Mouse (Mus musculus): ENCODE results near the gene Scd4.

Gene Scd4

DNA sequence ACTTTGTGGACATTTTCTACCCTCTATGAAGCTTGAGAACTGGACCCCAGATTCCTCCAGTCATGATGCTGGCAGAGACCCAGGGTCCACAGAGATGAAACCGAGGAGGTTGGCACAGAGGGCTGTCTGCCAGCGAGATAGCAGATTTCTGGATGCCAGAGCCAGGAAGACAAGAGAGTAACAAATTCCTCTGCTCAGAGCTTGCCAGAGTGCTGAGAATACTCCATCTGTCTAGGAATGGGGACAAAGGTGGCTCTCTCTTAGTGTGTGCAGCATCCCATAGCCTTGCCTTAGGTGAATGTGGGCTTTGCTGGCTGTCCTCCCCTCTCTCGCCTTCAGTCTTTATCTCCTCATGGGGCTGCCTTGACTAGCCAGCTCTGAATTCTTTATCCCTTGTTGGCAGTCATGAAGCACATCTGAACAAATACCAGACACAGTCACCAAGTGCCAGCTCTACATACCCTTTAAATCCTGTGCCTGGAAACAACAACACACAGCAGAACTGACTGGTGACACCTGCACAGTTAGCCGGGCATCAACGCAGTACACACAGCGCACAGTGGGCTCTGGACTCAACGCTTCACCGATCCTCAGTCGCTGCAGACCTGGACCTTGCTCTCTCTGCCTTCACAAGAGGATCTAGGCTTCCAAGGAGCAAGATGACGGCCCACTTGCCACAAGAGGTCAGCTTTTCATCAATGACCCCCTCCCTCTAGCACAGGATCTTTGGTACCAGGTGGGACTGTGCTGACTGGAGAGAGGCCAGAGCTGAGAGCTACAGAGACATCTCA lies at the start of gene Scd4:
TSS of gene Scd4 (plus strand) at position 260 of the 791 bp plus-strand sequence.
- DNase-seq (ENCODE audit: low read depth, low spot score), result no peak

DNA sequence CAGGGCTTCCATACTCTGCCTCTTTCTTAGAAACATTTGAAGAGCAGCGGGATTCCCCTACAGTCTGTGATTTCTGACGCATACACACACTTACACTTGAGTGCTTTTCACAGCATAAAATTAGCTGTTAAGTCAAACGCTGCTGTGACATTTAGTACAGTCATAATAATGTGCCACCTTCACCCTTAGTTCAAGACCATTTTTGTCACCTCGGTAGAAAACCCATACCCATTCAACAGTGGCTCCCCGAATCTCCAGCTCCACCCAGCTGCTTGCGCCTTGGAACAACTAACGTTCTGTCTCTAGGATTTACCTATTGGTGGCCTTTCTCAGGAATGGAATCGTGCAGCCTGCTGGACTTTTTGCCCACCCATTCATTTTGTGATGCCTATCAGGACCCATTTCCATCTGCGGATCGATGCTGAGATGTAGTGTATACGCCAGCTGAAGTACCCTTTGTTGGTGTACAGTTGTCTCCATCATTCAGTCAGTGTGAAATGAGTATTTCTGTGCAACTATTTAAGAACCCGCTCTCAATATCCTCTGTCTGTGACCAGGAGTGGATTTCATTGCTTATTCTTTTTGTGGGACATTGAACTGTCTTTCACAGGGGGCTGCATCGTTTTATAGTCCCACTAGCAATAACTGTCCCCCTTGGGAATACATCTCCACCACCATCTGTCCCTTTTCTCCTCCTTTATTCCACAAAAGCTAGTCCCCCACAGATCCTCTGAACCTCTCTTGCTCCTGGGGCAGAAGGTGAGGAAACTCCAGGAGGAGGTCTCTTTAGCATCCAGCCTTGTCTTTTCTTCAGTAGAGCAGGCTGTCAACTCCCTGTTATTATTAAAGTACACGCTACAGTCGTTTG lies 49.5 kb upstream of the Scd4 start:
- DNase-seq (ENCODE audit: low read depth, low spot score), result no peak

DNA sequence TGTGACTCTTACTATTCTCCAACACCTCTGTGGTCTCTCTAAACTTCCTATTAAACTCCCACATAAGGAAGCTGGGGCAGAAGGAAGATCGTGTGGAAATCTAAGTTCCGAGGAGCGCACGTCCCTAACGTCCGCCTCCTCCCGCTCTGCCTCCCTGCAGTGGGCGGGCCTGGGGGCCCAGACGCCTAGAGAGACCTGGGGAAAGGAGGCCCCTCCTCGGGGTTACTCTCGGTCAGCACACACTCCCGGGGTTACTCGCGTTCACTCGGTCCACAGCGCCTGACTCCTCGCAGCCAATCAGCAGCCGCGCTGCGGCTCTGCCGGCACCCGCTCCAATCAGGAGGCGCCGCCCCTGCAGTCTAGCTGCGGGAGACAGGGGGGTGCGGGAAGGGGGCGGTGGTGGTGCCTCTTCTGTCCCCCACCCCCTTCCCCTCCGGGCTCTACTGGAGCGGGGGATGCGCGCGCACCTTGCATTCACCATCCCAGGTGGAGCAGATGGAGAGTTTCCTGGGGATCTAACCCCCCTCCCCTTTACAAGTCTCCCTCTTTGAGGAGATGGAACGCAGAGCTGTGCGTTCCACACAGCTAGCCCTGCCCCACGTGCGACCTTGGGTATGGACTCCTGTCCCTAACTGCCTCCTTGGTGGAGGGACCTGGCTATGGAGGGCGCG lies 48.7 kb upstream of the Scd4 start:
- peak; percentile 98 for DNase-seq (ENCODE audit: low read depth, low spot score)

DNA sequence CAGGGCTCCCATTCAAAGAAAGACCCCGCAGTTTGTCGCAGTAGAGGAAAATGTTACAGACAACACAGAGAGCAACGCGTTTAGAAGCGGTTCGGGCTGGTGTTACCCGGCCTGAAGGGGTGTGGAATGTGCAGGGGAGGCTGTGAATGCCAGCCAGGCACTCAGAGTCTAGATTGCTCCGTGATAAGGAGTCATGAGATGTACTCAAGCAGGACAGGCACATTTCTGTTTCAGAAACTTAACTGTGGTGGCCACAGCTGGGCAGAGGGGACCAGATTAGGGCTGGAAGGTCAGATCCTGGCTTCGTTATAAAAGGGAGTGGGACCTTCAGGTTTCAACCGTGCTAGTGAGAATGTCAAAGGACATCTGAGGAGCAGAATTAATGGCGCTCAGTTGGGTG lies 48.2 kb upstream of the Scd4 start:
- no peak for DNase-seq (ENCODE audit: low read depth, low spot score)

DNA sequence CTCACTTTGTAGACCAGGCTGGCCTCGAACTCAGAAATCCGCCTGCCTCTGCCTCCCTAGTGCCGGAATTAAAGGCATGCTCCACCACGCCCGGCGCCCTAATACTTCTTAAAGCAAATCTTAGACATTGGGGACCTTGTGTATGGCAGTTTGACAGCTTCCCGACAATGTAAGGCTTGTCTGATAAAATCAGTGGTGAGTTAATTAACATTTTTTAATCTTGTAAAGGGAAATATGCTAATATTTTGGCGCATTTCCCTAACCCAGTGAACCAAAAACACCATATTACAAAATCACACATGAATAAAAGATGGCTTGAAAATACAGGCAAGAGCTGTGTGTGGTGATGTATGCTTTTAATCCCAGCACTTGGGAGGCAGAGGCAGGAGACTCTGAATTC lies 47.3 kb upstream of the Scd4 start:
- DNase-seq (ENCODE audit: low read depth, low spot score), result no peak

DNA sequence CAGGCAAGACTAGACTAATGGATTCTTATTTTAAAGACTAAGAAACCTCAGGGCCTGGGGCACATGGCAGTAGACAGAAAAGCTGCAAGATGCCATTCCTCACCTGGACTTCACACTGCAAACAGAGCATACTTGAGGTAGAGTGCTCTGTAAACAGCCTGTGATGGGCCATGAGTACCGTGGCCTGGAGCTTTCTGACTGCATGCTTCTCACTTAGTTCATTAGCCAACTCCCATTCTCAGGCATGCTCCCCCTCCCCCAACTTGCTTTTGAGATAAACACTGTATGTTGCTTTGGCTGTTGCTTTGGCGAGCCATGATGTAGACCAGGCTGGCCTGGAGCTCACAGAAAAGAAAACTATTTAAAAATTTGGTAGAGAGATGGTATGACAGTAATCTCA lies 46.8 kb upstream of the Scd4 start:
- DNase-seq (ENCODE audit: low read depth, low spot score), result no peak

DNA sequence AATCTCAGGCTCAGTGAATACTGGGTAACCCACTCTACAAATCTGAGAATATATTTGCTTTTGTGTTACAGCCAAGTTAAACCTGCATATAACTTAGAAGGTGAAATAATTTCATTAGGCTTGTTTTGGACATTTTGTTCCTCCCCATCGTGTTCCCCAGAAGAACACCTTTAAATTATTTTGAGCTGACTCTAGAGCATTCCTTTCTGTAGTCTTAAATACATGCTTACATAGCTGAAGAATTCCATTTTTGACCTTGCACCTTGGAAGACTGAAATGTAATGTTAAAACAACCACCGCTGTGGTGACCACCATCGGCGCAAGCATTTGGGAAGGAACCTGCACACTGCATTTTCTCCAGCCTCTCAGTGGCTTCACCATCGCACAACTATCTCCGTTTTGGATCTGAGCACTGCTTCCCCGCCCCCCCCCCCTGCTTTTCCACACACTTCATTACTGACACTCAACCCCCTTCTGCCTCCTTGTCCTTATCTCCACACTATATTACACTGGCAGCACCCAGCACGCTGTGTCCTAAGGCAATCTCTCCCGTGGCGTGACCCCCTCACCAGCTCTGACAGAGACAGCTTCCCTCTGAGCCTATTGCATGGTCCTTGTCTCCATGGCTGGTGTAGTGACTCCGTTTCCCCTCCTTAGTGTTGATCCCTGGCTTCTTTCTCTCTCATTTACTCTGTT lies 45.3 kb upstream of the Scd4 start:
- no peak for DNase-seq (ENCODE audit: low read depth, low spot score)

DNA sequence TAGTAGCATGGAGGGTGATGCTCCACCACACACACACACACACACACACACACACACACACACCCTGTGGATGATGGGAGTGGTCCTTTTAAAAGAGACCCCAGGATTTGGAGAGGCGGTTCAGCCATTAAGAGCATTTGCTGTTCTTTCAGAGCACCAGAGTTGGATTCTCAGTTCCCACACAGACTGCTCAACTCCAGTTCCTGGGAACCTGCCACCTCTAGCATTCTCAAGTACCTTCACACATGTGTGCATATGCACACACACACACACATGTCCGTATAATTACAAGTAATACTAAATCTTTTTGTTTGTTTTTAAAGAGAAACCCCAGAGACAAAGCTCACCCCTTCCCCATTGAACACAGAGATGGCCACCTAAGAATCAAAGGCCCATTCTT lies 40.8 kb upstream of the Scd4 start:
- DNase-seq (ENCODE audit: low read depth, low spot score), result no peak

DNA sequence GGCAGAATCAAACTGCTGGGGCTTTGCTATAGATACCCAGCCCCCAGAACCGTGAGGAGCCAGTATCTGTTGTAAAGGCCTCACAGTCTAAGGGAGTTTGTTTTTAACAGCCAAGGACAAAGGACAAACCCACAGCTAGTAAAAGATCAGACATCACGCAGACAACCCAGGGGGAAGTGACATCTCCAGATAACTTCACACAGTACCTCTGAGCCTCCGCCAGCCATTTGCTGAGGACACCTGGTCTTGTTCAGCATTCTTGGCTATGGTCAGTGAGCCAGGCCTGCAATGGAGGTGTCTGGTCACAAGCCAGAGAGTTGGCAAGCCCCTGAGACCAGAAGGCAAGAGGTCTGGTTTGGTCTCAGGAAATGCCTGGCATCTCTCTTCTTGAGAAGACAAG lies 40.4 kb upstream of the Scd4 start:
- no peak for DNase-seq (ENCODE audit: low read depth, low spot score)

DNA sequence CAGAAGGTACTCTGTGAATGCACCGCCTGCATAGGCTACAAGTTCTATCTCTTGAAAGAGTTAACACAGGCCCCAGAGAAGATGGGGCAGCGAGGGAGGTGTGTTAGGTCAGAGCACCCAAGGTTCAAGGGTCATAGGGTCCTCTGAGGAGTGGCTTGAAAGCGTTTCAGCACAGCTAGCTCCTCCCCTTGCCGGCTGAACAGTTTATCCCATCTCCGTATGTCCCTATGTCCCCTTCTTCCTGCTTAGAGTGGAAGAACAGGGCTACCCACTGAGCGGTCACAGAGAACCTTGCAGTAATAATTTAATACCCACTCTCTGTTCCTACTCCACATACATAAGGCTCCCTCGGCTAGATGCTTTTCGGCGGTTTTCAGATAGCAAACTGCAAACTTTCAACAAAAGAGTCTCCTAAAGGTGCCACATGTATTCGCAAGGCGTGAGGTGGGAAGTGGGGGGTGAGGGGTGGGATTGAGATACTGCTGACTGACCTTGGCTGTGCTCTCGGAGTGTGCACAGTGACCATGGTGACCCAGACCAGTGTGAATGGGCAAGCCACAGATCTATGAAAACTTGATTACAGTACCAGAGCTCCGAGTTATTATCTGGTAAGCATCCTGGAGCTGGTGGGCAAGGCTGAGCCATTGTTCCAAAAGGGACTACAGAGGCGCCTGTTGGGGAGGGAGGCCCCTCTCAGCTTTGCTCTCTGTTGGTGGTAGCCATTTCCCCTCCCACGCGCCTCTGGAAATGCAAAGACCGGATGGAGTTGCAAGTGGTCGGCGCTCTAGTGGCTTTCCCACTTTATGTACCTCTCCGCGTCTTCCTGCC lies 39.7 kb upstream of the Scd4 start, which contains the start of gene Scd2:
TSS of gene Scd2 (plus strand) at position 734 of the 828 bp plus-strand sequence.
- no peak for DNase-seq (ENCODE audit: low read depth, low spot score)

DNA sequence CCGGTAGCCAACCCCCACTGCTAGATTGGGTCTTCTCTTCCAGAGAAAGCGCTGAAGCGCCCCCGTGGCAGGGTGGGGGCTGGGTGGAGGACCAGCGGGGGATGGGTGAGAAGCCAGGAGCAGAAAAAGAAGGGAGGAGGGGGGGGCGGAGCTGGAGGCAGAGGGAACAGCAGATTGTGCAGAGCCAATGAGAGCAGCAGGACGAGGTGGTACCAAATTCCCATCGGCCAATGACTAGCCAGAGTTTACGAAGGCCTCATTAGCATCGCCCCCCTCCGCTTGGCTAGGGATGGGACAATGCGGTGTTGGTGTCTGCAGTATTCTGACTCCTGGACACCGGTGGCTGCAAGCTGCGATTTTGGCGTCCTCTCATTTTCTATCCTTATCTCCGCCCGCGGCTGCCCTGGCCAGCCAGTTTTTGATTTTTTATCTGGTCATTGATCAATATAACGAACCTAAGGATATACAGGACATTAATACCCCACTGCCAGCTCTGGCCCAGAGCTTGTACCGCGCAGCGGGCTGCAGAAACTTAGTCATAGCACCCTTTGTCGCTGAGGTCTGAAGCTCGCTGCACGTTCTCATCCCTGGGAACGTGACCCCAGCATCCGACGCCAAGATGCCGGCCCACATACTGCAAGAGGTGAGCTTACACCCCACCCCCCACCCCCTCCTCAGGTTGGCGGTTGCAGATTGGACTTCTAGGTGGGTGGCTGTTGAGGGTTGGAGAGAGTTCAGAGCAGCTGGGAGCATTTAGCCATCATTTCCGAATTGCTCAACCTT lies 38.9 kb upstream of the Scd4 start:
- peak; percentile 97 for DNase-seq (ENCODE audit: low read depth, low spot score)

DNA sequence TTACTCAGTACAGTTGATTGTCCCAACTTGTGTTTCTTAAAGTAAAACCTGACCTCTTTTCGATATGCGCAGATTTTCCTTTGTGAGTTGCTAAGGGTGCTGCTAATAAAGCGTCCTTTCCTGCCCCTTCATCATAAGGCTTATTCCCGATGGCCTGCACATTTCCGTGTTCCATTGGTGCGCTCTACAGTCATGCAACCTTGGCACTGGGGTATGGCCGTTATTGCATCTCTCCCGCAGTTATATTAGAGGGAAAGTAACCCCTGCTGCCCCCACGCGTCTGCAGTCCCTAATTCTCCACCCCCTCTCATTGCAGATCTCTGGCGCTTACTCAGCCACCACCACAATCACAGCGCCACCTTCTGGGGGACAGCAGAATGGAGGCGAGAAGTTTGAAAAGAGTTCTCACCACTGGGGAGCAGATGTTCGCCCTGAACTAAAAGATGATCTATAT lies 38.3 kb upstream of the Scd4 start:
- peak; percentile 91 for DNase-seq (ENCODE audit: low read depth, low spot score)

DNA sequence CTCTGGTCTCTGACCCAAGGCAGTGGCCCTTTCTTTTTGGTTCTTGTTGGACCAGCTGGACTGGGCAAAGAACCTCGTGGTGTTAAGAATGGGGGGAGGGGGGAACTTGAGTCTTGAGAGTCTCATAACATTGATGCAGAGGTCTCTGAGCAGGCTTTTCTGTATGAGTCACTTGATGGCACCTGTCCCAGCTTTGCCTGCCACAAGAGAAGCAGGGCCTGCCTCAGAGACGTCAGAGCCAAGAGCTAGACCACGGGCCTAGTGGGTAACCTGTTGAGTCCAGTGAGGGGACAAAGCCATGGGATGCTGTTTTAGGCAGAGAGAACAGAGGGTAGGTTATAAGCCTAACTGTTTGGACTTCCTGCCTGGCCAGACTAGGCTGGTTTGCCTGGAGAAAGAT lies 37.6 kb upstream of the Scd4 start:
- no peak for DNase-seq (ENCODE audit: low read depth, low spot score)

DNA sequence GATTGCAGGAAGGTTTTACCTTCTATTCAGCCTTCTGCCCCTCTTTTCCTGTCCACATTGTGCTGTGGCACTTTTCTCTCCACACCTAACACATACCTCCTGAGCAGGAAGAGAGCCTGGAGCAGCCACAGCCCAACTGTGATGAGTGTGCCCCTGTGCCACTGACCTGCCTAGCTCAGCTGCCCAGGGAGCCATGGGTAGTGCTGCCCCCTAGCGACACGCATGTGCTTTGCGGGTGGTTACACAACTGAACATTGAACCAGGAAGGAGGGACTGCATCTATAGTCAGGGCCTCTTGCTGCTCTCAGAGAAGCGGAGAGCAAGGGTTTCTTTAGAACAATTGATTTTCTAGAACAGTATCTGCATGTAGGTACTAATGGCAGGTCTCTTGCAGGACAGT lies 37.2 kb upstream of the Scd4 start:
- peak; percentile 87 for DNase-seq (ENCODE audit: low read depth, low spot score)

DNA sequence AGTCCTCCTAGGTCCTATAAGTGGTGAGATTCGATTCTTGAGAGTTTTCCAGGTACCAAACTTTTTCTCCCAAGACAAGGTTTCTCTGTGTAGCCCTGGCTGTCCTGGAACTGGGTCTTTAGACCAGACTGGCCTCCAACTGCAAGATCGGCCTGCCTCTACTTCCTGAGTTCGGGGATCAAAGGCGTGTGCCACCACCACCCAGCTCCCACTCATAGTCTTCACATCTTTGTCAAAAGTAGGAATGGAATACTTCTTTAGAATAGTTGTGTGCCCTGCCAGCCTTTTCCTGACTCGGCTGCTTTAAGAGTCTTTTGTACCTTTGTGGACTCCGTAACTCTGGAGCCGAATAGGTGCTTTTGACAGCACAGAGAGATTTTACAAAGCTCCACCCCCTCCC lies 36.7 kb upstream of the Scd4 start:
- DNase-seq (ENCODE audit: low read depth, low spot score), result no peak

DNA sequence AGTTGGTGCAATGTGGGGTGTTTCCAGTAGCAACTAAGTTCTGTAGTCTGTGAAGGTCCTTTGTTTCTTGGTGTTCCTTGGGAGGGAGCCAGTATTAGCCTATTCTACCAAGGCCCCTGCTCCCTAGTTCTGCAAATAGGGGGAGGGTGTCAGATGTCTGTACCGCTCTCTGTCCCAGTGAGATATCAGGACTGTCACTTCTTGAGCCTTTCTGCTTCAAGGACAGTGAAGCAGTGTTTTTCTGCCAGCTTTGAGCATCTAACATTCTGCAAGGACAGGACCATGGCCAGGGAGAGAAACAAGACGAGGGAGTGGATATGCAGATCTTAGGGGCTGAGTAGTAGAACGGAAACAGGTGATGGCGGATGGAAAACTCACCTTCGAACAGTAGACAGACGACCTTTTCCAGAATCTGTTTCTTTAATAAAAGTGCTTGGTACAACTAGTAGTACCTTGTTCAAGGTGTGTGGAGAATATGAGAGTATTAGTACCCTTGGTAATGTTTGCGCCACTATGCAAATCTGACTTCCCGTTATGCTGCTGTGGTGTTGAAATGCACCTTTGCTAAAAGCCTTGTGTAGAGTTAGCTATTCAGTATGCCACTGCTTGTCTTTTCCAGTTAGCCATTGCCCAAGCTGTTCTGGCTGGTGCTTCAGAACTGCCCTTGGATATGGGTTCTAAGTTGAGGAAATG lies 35.7 kb upstream of the Scd4 start:
- no peak for DNase-seq (ENCODE audit: low read depth, low spot score)

DNA sequence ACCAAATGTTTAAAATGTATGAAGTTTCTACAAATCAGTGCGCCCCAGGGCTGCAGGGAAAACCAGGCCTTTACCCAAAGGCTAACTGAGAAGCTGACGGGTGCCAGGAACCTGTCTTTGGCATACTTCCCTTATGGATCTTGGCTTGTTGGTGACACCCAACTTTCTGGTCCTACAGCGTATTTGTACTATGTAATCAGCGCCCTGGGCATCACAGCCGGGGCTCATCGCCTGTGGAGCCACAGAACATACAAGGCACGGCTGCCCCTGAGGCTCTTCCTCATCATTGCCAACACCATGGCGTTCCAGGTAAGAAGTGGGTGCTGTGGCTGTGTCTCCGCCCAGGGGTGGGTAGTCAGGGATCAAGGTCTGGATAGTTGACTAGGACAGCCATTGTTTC lies 35.0 kb upstream of the Scd4 start:
- DNase-seq (ENCODE audit: low read depth, low spot score), result no peak

DNA sequence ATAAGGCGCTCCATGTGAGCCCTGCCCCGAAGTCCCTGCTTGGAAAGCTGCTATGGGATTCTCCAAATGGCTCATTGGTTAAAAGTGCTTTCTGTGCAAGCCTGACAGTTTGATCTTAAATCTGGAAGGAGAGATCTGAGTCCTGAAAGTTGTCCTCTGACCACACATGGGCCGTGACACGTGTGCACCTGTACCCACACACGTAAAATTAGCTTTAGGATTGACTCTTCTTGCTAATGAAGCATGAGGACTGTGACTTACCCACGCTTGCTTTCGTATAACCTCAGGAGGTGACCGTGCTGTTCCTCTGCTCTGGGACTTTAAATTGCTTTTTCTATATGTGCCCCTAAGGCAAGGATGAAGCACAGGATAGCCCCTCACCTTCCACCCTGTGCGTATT lies 33.8 kb upstream of the Scd4 start:
- DNase-seq (ENCODE audit: low read depth, low spot score), result no peak

DNA sequence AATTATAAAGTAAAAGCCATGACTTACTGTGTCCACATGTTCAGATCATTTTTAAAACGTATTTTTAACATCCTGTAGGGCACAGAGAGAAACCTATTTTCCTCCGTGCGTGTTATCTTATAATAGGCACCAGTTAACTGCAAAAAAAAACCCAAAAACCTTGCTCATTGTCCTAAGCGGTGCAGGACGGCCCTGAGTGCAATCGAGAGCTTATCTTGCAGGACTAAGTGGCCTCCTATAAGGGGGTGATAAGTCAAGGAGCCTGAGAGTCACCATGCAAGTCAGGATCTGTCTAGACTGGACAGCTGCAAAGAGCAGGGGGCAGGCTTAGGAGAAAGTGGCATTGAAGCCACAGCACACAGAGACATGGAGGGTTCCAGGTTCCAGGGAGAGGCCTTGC lies 33.0 kb upstream of the Scd4 start:
- no peak for DNase-seq (ENCODE audit: low read depth, low spot score)
